Mouse (Mus musculus) gastrocnemius, adult 2 months (tissue): ENCODE results near the gene Kcnk13. TPM values are rescaled to one million over a fixed set of nuclear protein-coding genes. Genes with fewer than 3 reads are reported as not detected.
"Not testable (repeated sequence)": the region's sequence is repeated elsewhere in the genome, so short reads cannot be mapped to it uniquely, and the experiment has no call there.

Source experiments
- DNase-seq: peaks from one replicate; pipeline ENCODE4 v3.0.0; 2022
- H3K27ac ChIP-seq: fragments of 200-600 bp; 2 replicates; pipeline ENCODE4 v1.8.1; 2022; ENCODE audit warnings: mild to moderate bottlenecking
- H3K4me3 ChIP-seq: fragments of 200-600 bp; 2 replicates; pipeline ENCODE4 v1.8.1; 2022; ENCODE audit warnings: mild to moderate bottlenecking, moderate library complexity
- CTCF ChIP-seq: fragments of 200-600 bp; IDR thresholded peaks from 2 replicates; pipeline ENCODE4 v1.8.1; 2022; ENCODE audit warnings: antibody characterized with exemption, mild to moderate bottlenecking, moderate library complexity
- intact Hi-C: fragments of 180-260 bp; cut with DNase I; formaldehyde crosslinking; loops from one replicate; pipeline ENCODE4 v1.15.1; 2025
- total RNA-seq, 2 experiments: library from RNA; stranded (reverse); gene quantifications; 2 replicates each; pipeline ENCODE4 v1.2.3; 2021

The Kcnk13 gene
- total RNA-seq, 2 experiments from 2014 or later: 0.08 to 0.13 TPM

GRCm38 (mm10) chr12:99971205-99971894 is 7.1 kb downstream of the Kcnk13 start:
- intact Hi-C loops, H3K4me3 ChIP-seq, DNase-seq, H3K27ac ChIP-seq: not testable (repeated sequence)
- peak; percentile 10; the same call in 1 of the 2 replicates for TF ChIP-seq CTCF

DNA sequence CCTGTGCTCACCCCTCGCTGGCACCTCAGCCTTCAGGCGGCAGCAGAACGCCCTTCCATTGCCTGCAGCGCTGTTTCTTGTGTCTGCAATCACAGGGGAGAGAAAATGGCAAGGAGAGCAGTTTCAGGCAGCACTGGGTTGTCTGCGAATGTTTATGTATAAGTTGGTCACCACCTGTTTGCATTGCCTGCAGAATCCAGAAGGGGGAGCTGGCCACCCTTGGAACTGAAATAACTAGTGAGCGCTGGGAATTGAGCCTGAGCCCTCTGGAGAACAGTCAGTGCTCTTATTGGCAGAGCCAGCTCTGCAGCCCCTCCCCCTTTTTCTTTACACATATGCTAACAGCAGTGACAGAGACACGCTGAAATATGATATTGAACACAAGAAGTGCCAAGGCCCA is 8.5 kb downstream of the Kcnk13 start:
- intact Hi-C loops: no loop called here
- TF ChIP-seq CTCF: peak; percentile 28; the same call in 1 of the 2 replicates
- H3K27ac ChIP-seq: no peak overlapping the region
- no peak overlapping the region for H3K4me3 ChIP-seq
- no peak for DNase-seq

DNA sequence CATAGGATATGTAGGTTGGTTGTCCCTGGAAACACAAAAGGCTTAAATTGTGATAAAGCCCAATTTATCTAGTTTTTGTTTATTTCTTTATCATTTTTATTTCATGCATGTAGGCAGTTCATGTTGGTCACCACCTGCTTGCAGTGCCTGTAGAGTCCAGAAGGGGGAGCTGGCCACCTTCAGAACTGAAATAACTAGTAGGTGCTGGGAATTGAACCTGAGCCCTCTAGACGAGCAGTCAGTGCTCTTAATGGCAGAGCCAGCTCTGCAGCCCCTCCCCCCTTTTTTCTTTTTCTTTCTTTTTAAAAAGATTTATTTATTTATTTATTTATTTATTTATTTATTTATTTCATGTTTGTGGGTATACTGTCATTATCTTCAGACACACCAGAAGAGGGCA is 9.4 kb downstream of the Kcnk13 start:
- TF ChIP-seq CTCF: peak; percentile 48
- DNase-seq: no peak
- intact Hi-C loops: no loop called here
- Histone ChIP-seq H3K27ac (no peak overlapping the region), H3K4me3 (no peak overlapping the region)

DNA sequence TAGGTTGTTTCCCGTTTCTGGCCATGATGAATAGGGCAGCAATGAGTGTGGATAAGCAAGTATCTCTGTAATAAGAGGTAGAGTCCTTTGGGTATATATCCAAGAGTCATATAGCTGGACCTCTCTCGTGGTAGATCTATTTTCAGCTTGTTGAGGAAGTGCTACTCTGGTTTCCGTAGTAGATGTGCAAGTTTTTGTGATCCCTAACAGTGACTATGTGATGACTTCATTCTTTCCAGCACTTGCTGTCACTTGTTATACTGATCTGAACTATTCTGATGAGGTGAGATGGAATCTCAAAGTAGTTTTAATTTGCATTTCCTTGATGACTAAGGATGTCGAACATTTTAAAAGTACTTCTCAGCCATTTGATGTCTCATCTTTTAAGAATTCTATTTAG is 15.2 kb downstream of the Kcnk13 start:
- intact Hi-C loops: no loop called here
- no peak for TF ChIP-seq CTCF
- Histone ChIP-seq H3K27ac (no peak overlapping the region), H3K4me3 (no peak overlapping the region)
- DNase-seq: no peak

DNA sequence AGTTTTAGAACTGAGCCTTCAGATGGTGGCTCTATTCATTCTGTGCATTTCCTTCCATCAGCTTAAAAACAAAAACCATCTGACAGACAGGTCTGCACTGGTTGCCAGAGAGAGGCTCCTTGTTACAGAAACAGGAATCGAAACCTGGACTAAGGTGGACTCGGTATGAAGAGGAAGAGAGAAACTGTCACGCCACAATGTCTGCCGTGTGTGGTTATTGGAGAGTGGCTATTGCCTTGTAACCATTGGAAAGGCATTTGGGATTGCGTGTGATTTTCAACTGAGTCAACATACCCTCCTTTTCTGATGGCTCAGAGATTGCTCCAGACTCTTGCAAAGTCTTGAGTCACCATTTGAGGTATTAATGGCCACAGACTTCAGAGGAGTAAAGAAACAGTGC is 22.5 kb downstream of the Kcnk13 start:
- intact Hi-C loops: no loop called here
- no peak overlapping the region for H3K27ac ChIP-seq
- no peak for TF ChIP-seq CTCF
- no peak overlapping the region for H3K4me3 ChIP-seq
- DNase-seq: no peak

GRCm38 (mm10) chr12:99988144-99988543 is 23.8 kb downstream of the Kcnk13 start:
- Histone ChIP-seq H3K4me3 (no peak overlapping the region), H3K27ac (no peak overlapping the region)
- TF ChIP-seq CTCF: no peak
- no peak for DNase-seq
- intact Hi-C loops: no loop called here

DNA sequence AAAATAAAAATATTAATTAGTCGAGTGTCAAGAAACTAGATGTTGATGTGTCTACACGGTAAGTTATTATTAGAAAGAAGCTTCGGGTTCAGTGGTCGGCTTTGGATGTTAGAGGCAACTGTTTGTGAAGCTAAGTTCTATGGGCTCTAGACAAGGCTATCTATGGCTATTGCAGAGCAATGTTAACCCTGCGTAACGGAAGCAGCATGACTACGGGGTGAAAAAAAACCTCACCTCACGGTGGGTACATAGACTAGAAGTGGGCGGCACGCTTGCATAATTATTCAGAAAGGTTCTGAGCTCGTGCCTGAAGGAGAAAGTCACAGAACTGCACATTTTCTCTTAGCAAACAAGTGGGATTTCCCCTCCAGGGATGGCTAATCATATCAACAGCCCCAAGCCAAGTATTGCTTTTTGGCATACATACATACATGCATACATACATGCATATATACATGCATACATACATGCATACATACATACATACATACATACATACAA is 28.1 kb downstream of the Kcnk13 start:
- no peak for DNase-seq
- intact Hi-C loops: no loop called here
- Histone ChIP-seq H3K4me3 (no peak overlapping the region), H3K27ac (no peak overlapping the region)
- no peak for TF ChIP-seq CTCF

- no peak overlapping the region for H3K27ac ChIP-seq
- intact Hi-C loops: no loop called here
- no peak overlapping the region for H3K4me3 ChIP-seq
- DNase-seq: peak; percentile 20
- no peak for TF ChIP-seq CTCF
Measured at GRCm38 (mm10) chr12:99993146-99993890, 29.0 kb downstream of the Kcnk13 start.

DNA sequence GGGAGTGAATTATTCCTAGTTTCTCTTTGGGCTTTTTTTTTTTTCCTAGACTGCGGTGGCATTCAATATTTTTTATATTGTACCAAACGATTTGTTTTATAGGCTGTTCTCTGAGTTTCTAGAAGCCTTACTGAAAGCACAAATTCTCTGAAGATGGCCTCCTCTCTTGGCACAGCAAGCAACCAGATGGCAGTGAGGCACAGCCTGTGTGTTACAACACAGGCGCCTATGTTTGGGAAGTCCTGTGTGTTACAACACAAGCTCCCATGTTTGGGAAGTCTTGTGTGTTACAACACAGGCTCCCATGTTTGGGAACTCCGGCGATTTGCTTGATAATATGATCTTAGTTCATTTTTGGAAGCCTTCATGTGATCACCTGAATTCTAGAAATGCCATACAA is 31.7 kb downstream of the Kcnk13 start:
- DNase-seq: no peak
- no peak overlapping the region for H3K27ac ChIP-seq
- H3K4me3 ChIP-seq: no peak overlapping the region
- TF ChIP-seq CTCF: no peak
- intact Hi-C loops: no loop called here

DNA sequence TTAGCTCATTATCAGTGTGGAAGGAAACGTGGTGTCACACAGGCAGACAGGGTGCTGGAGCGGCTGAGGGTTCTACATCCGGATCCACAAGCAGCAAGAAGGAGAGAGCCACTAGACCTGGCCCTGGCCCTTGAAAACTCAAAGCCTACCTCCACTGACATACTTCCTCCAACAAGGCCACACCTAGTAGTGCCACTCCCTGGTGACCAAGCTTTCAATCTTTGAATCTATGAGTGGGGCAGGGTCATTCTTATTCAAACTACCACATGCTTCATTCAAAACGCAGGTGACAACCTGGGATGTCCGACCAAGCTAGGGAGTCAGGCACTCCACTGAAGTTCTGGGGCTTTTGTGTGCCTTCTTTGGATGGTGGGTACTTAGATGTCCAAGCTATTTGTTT is 35.4 kb downstream of the Kcnk13 start:
- H3K4me3 ChIP-seq: no peak overlapping the region
- intact Hi-C loops: no loop called here
- no peak overlapping the region for H3K27ac ChIP-seq
- no peak for TF ChIP-seq CTCF
- no peak for DNase-seq

GRCm38 (mm10) chr12:100000381-100000780 is 36.1 kb downstream of the Kcnk13 start:
- Histone ChIP-seq H3K4me3 (no peak overlapping the region), H3K27ac (no peak overlapping the region)
- no peak for DNase-seq
- intact Hi-C loops: no loop called here
- TF ChIP-seq CTCF: no peak

- no peak for TF ChIP-seq CTCF
- Histone ChIP-seq H3K4me3 (no peak overlapping the region), H3K27ac (no peak overlapping the region)
- intact Hi-C loops: no loop called here
- DNase-seq: no peak
Measured at GRCm38 (mm10) chr12:100001246-100001645, 36.9 kb downstream of the Kcnk13 start.

GRCm38 (mm10) chr12:100001910-100002309 is 37.6 kb downstream of the Kcnk13 start:
- no peak for DNase-seq
- intact Hi-C loops: no loop called here
- TF ChIP-seq CTCF: no peak
- Histone ChIP-seq H3K27ac (no peak overlapping the region), H3K4me3 (no peak overlapping the region)
